Comparison of ENCODE assay signal across 19 mouse cellular contexts in genomic region chr11:51673291-51673690, GRCm38 (mm10). TPM values are rescaled to one million over a fixed set of nuclear protein-coding genes. Genes with fewer than 3 reads are reported as not detected.
DNase-seq lines count a peak whose midpoint lies in the region; ATAC-seq lines count a peak whose summit lies in the region.
"Had no signal": no experiment of that assay in that cellular context is flagged by ENCODE, and none has a peak within 500 bp of the region (broad histone marks: within the 10 kb centered on the region; RNA-seq: fewer than 3 reads in every experiment).

No protein-coding gene starts in this region.

- H3K4me3 ChIP-seq in heart, embryonic 10.5 days: no peak overlapping the region
- H3K4me3 ChIP-seq in limb, embryonic 13.5 days: no peak overlapping the region
- no peak overlapping the region for H3K4me3 ChIP-seq in midbrain, embryonic 11.5 days (ENCODE audit: low read depth, low read length)
- H3K4me3 ChIP-seq: forebrain, embryonic 12.5 days; heart, embryonic 13.5 days; left cerebral cortex, adult 2 months; midbrain, embryonic 15.5 days; neural tube, embryonic 12.5 days had no signal

- 84% methylated on average over 9 of the region's 9 CpGs for WGBS in heart, embryonic 10.5 days
- WGBS in limb, embryonic 13.5 days: 60% methylated on average over 9 of the region's 9 CpGs
- WGBS in midbrain, embryonic 11.5 days: 83% methylated on average over 9 of the region's 9 CpGs

- DNase-seq in heart, embryonic 10.5 days (ENCODE audit: low spot score): peak; percentile 60
- no peak for DNase-seq in heart, adult 18-20 months
- peak; percentile 35 for DNase-seq in NIH3T3 (ENCODE audit: low read depth)
- DNase-seq in fibroblast of lung, adult 2 months (ENCODE audit: low read depth): peak; percentile 67
- no peak for DNase-seq in midbrain, embryonic 11.5 days (ENCODE audit: low spot score, missing footprints)
- DNase-seq: cerebellum, adult 18-20 months; embryo, embryonic 11 days; lung, postnatal 4 days; right cerebral cortex, adult 18-20 months; thymus, postnatal 14 days had no signal

- H3K27ac ChIP-seq in heart, embryonic 10.5 days: no peak overlapping the region
- H3K27ac ChIP-seq in limb, embryonic 13.5 days: peak overlapping the region; percentile 48; the same call in 1 of the 2 replicates
- H3K27ac ChIP-seq in midbrain, embryonic 11.5 days (ENCODE audit: low read depth, low read length): no peak overlapping the region
- H3K27ac ChIP-seq: forebrain, embryonic 12.5 days; heart, embryonic 13.5 days; hindbrain, embryonic 14.5 days; left cerebral cortex, adult 2 months; liver, embryonic 14.5 days; midbrain, embryonic 15.5 days; neural tube, embryonic 12.5 days had no signal

- no peaks in the 10 kb centered on the region for H3K36me3 ChIP-seq in heart, embryonic 10.5 days
- no peaks in the 10 kb centered on the region for H3K36me3 ChIP-seq in limb, embryonic 13.5 days
- no peaks in the 10 kb centered on the region for H3K36me3 ChIP-seq in midbrain, embryonic 11.5 days (ENCODE audit: control insufficient read depth, insufficient read depth, low read length)
- H3K36me3 ChIP-seq: forebrain, embryonic 12.5 days; heart, embryonic 13.5 days; midbrain, embryonic 15.5 days; neural tube, embryonic 12.5 days had no signal

- H3K4me2 ChIP-seq in limb, embryonic 13.5 days (replicated peaks): no peak overlapping the region
- no peak overlapping the region for H3K4me2 ChIP-seq in midbrain, embryonic 11.5 days
- H3K4me2 ChIP-seq: forebrain, embryonic 12.5 days; heart, embryonic 13.5 days; hindbrain, embryonic 14.5 days; midbrain, embryonic 15.5 days; neural tube, embryonic 12.5 days had no signal

- ATAC-seq in limb, embryonic 13.5 days (ENCODE audit: low FRiP score, low read depth): peak; percentile 77; the same call in 1 of the 2 replicates
- ATAC-seq in erythroid progenitor cell, adult 5-6 weeks (replicated peaks; ENCODE audit: low FRiP score, poor library complexity, severe bottlenecking): no peak
- no peak for ATAC-seq in midbrain, embryonic 11.5 days (ENCODE audit: low FRiP score)
- ATAC-seq: midbrain, embryonic 15.5 days had no signal

- no peaks in the 10 kb centered on the region for H3K9me3 ChIP-seq in heart, embryonic 10.5 days
- H3K9me3 ChIP-seq in limb, embryonic 13.5 days: no peaks in the 10 kb centered on the region
- H3K9me3 ChIP-seq in midbrain, embryonic 11.5 days (ENCODE audit: control insufficient read depth, low read length): no peaks in the 10 kb centered on the region
- H3K9me3 ChIP-seq: forebrain, embryonic 12.5 days; heart, embryonic 13.5 days; midbrain, embryonic 15.5 days; neural tube, embryonic 12.5 days had no signal

- no peak overlapping the region for H3K9ac ChIP-seq in limb, embryonic 13.5 days
- H3K9ac ChIP-seq in midbrain, embryonic 11.5 days (ENCODE audit: low read length): no peak overlapping the region
- H3K9ac ChIP-seq: forebrain, embryonic 12.5 days; heart, embryonic 13.5 days; hindbrain, embryonic 14.5 days; liver, embryonic 14.5 days; midbrain, embryonic 15.5 days; neural tube, embryonic 12.5 days had no signal

- H3K27me3 ChIP-seq in heart, embryonic 10.5 days (ENCODE audit: insufficient read depth, poor library complexity, severe bottlenecking): no peaks in the 10 kb centered on the region
- H3K27me3 ChIP-seq in limb, embryonic 13.5 days: no peaks in the 10 kb centered on the region
- no peaks in the 10 kb centered on the region for H3K27me3 ChIP-seq in midbrain, embryonic 11.5 days (ENCODE audit: control insufficient read depth, insufficient read depth, low read length)
- H3K27me3 ChIP-seq: forebrain, embryonic 12.5 days; heart, embryonic 13.5 days; midbrain, embryonic 15.5 days; neural tube, embryonic 12.5 days had no signal

- no peaks in the 10 kb centered on the region for H3K4me1 ChIP-seq in heart, embryonic 10.5 days
- H3K4me1 ChIP-seq in limb, embryonic 13.5 days: 0 out of 2 replicates have a peak, but pooled peaks cover 6% of the 10 kb centered on the region
- no peaks in the 10 kb centered on the region for H3K4me1 ChIP-seq in midbrain, embryonic 11.5 days (ENCODE audit: control insufficient read depth, insufficient read depth, low read length)
- H3K4me1 ChIP-seq: forebrain, embryonic 12.5 days; heart, embryonic 13.5 days; midbrain, embryonic 15.5 days; neural tube, embryonic 12.5 days had no signal

RNA-seq across cellular contexts. Expression of gene 0610009B22Rik, which starts 15.4 kb away (rescaled TPM):
- 61.4 and 67.7 TPM in 2 replicates for polyA plus RNA-seq in heart, embryonic 10.5 days (2016; fragmentation: Nextera tagmentation; extraction: Ambion mirVana)
- total RNA-seq in heart, adult 18-20 months (2021): 10 to 100 TPM; 45.0 to 47.4 TPM
- 89.7 and 93.3 TPM in 2 replicates for polyA plus RNA-seq in limb, embryonic 13.5 days (2015; fragmentation: Nextera tagmentation; extraction: Ambion mirVana)
- 15.1 and 21.3 TPM in 2 replicates for total RNA-seq in erythroid progenitor cell, adult 5-6 weeks (2015; ENCODE audit: low replicate concordance)
- 1.9 and 9.8 TPM in 2 replicates for total RNA-seq in erythroid progenitor cell, adult 5-6 weeks (2017; ENCODE audit: low replicate concordance)
- polyA plus RNA-seq in midbrain, embryonic 11.5 days (2014; fragmentation: Nextera tagmentation; extraction: Ambion mirVana): 98.9 and 103 TPM in 2 replicates

RNA-seq across cellular contexts. Expression of gene D930048N14Rik, which starts 22.5 kb away (rescaled TPM):
- polyA plus RNA-seq in heart, embryonic 10.5 days (2016; fragmentation: Nextera tagmentation; extraction: Ambion mirVana): 0.78 and 1.6 TPM in 2 replicates
- total RNA-seq in heart, adult 18-20 months (2021): under 1 TPM; 0.37 to 0.54 TPM
- polyA plus RNA-seq in limb, embryonic 13.5 days (2015; fragmentation: Nextera tagmentation; extraction: Ambion mirVana): 3.1 and 3.5 TPM in 2 replicates
- not detected in 2 replicates for total RNA-seq in erythroid progenitor cell, adult 5-6 weeks (2015; ENCODE audit: low replicate concordance)
- not detected in 2 replicates for total RNA-seq in erythroid progenitor cell, adult 5-6 weeks (2017; ENCODE audit: low replicate concordance)
- 0.18 and 0.52 TPM in 2 replicates for polyA plus RNA-seq in midbrain, embryonic 11.5 days (2014; fragmentation: Nextera tagmentation; extraction: Ambion mirVana)

RNA-seq across cellular contexts. Expression of gene N4bp3, which starts 22.6 kb away (rescaled TPM):
- polyA plus RNA-seq in heart, embryonic 10.5 days (2016; fragmentation: Nextera tagmentation; extraction: Ambion mirVana): 6.9 and 12.0 TPM in 2 replicates
- 10 to 100 TPM in 1 of 2 experiments, 1 to 10 TPM in 1; 9.4 to 11.4 TPM for total RNA-seq in heart, adult 18-20 months (2021)
- polyA plus RNA-seq in limb, embryonic 13.5 days (2015; fragmentation: Nextera tagmentation; extraction: Ambion mirVana): 31.1 and 32.4 TPM in 2 replicates
- not detected in 2 replicates for total RNA-seq in erythroid progenitor cell, adult 5-6 weeks (2015; ENCODE audit: low replicate concordance)
- total RNA-seq in erythroid progenitor cell, adult 5-6 weeks (2017; ENCODE audit: low replicate concordance): 2.1 TPM in 1 of 2 replicates, not detected in the other
- 6.3 and 9.2 TPM in 2 replicates for polyA plus RNA-seq in midbrain, embryonic 11.5 days (2014; fragmentation: Nextera tagmentation; extraction: Ambion mirVana)

RNA-seq across cellular contexts. Expression of gene Rmnd5b, which starts 37.6 kb away (rescaled TPM):
- polyA plus RNA-seq in heart, embryonic 10.5 days (2016; fragmentation: Nextera tagmentation; extraction: Ambion mirVana): 34.3 and 37.9 TPM in 2 replicates
- 10 to 100 TPM; 15.7 to 16.4 TPM for total RNA-seq in heart, adult 18-20 months (2021)
- polyA plus RNA-seq in limb, embryonic 13.5 days (2015; fragmentation: Nextera tagmentation; extraction: Ambion mirVana): 51.8 and 56.1 TPM in 2 replicates
- 8.6 and 10.5 TPM in 2 replicates for total RNA-seq in erythroid progenitor cell, adult 5-6 weeks (2015; ENCODE audit: low replicate concordance)
- total RNA-seq in erythroid progenitor cell, adult 5-6 weeks (2017; ENCODE audit: low replicate concordance): 2.1 and 14.6 TPM in 2 replicates
- polyA plus RNA-seq in midbrain, embryonic 11.5 days (2014; fragmentation: Nextera tagmentation; extraction: Ambion mirVana): 40.4 and 41.5 TPM in 2 replicates

RNA-seq across cellular contexts. Expression of gene Nhp2, which starts 53.8 kb away (rescaled TPM):
- polyA plus RNA-seq in heart, embryonic 10.5 days (2016; fragmentation: Nextera tagmentation; extraction: Ambion mirVana): 154 and 210 TPM in 2 replicates
- 10 to 100 TPM; 21.8 to 23.6 TPM for total RNA-seq in heart, adult 18-20 months (2021)
- 129 and 141 TPM in 2 replicates for polyA plus RNA-seq in limb, embryonic 13.5 days (2015; fragmentation: Nextera tagmentation; extraction: Ambion mirVana)
- 15.9 and 23.1 TPM in 2 replicates for total RNA-seq in erythroid progenitor cell, adult 5-6 weeks (2015; ENCODE audit: low replicate concordance)
- 12.3 and 14.8 TPM in 2 replicates for total RNA-seq in erythroid progenitor cell, adult 5-6 weeks (2017; ENCODE audit: low replicate concordance)
- 152 and 167 TPM in 2 replicates for polyA plus RNA-seq in midbrain, embryonic 11.5 days (2014; fragmentation: Nextera tagmentation; extraction: Ambion mirVana)

Comparison
In these comparisons a context has a peak if more than half of its experiments do, and no peak if none do; other contexts are left out.
1. DNase-seq: peak in heart, embryonic 10.5 days (single experiment), NIH3T3 (single experiment) and fibroblast of lung, adult 2 months (single experiment); none in heart, adult 18-20 months (0 of 2) and midbrain, embryonic 11.5 days (single experiment).